Mouse (Mus musculus): ENCODE data around the gene BC055324.

DNA sequence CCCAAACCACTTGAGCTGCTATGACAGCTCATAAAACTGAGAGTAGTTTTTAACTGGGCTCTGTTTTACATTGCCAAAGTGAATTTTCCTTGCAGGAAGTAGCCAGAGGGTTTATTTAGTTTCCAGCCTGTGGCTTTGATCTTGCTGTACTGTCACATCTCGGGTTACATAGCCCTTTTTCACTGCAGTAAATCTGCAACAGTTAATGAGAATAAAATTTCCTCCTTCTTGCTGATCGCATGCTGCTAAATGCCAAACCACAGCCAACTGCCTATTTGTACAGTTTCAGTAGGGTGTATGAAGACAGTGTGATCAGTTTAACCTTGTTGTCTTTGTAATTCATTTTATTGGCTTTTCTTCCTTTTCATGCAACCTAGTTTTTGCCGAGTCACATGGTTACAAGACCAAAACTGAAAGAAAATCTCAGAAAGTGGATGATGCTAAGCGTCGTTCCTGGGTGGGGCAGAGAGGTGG is 96.3 kb downstream of the BC055324 start:
- no peak for TF ChIP-seq HCFC1 (IDR thresholded peaks at IDR 0.05; ENCODE audit: low read depth, low read length)
- TF ChIP-seq POLR2A (IDR thresholded peaks at IDR 0.05; ENCODE audit: control insufficient read depth in 1 of 2, insufficient read depth in 1 of 2, low read depth in 1 of 2, low read length in 2 of 2, poor library complexity in 1 of 2), result no peak
- no peak for TF ChIP-seq GATA1 (IDR thresholded peaks at IDR 0.05; ENCODE audit: low read depth, low read length)
- no peak for TF ChIP-seq CTCF (IDR thresholded peaks at IDR 0.05 in 2 of 3, conservative IDR thresholded peaks at IDR 0.05 in 1 of 3; ENCODE audit: control insufficient read depth in 1 of 3, insufficient read depth in 1 of 3, low read depth in 2 of 3, low read length in 3 of 3, poor library complexity in 1 of 3, severe bottlenecking in 1 of 3)
- TF ChIP-seq E2F4 (IDR thresholded peaks at IDR 0.05; ENCODE audit: borderline replicate concordance, low read depth, low read length), result no peak
- TF ChIP-seq CHD1 (IDR thresholded peaks at IDR 0.05; ENCODE audit: low read depth, low read length), result no peak
- no peak for TF ChIP-seq BHLHE40 (IDR thresholded peaks at IDR 0.05; ENCODE audit: borderline replicate concordance, low read depth, low read length)
- no peak for TF ChIP-seq TCF12 (IDR thresholded peaks at IDR 0.05; ENCODE audit: low read depth, low read length)
- TF ChIP-seq ELF1 (IDR thresholded peaks at IDR 0.05; ENCODE audit: low read depth, low read length), result no peak
- no peak for TF ChIP-seq EP300 (IDR thresholded peaks at IDR 0.05; ENCODE audit: low read depth in 1 of 2, low read length in 2 of 2)

Measured in MEL (cell line).